Mouse (Mus musculus): ENCODE measurements at regions not wholly inside any gene's neighbourhood (a gene's known extent, or its start where the extent isn't known, plus 50 kb on each side); places are given as distances from the start of the nearest gene placed in this dataset.
"Not testable (repeated sequence)": the region's sequence is repeated elsewhere in the genome, so short reads cannot be mapped to it uniquely, and the experiment has no call there.

GRCm38 (mm10) chr14:53590601-53591000 lies 663.3 kb downstream of the Dad1 start:
- not testable (repeated sequence) for DNase-seq (ENCODE audit: low spot score)

GRCm38 (mm10) chr14:53582528-53582927 lies 671.4 kb downstream of the Dad1 start:
- DNase-seq (ENCODE audit: low spot score): not testable (repeated sequence)

GRCm38 (mm10) chr14:53581734-53582133 lies 672.2 kb downstream of the Dad1 start:
- not testable (repeated sequence) for DNase-seq (ENCODE audit: low spot score)

- DNase-seq (ENCODE audit: low spot score): not testable (repeated sequence)
Observed at GRCm38 (mm10) chr14:53576927-53577326, 677.0 kb downstream of the Dad1 start.

- not testable (repeated sequence) for DNase-seq (ENCODE audit: low spot score)
Observed at GRCm38 (mm10) chr14:53572701-53573100, 681.2 kb downstream of the Dad1 start.

GRCm38 (mm10) chr14:53562606-53563005 lies 691.3 kb downstream of the Dad1 start:
- no peak for DNase-seq (ENCODE audit: low spot score)

DNA sequence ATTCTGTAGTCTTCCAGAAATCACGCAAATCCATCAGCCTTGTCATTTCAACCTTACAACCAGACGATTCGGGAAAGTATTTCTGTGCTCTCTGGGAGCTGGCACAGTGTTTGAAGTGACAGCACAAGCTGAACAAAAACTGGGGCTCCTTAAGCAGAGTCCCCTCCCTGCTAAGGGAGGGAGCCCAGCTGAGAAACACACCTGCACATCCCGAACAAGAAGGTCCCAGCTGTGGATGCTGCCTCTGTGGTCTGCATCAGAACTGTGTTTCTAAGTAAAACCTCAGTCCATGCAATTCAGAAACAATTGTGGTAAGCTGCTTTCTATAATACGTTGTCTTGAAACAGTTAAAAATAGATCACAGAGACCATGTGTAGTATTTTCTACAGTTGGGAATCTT lies 693.8 kb downstream of the Dad1 start:
- not testable (repeated sequence) for DNase-seq (ENCODE audit: low spot score)

GRCm38 (mm10) chr14:53559386-53559920 lies 694.5 kb downstream of the Dad1 start:
- not testable (repeated sequence) for DNase-seq (ENCODE audit: low spot score)

GRCm38 (mm10) chr14:53553771-53554170 lies 700.1 kb downstream of the Dad1 start:
- DNase-seq (ENCODE audit: low spot score): no peak

DNA sequence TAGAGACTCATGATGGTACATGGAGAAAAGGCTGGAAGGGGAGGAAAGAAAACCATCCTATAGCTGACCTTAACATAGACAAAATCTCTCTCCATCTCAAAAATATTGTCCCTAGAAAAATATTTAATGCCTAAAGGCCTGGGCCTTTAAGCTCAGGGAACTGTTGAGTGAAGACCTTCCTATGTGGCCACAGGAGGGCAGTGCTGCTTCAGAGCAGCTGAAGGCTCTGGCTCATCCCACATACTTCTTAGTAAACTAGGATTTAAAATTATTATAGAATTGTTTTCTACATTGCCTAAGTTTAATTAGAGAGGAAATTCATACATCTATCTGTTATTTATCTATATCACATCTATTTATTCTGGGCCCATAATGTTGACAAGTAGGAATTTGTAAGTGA lies 706.5 kb downstream of the Dad1 start:
- DNase-seq (ENCODE audit: low spot score): not testable (repeated sequence)

DNA sequence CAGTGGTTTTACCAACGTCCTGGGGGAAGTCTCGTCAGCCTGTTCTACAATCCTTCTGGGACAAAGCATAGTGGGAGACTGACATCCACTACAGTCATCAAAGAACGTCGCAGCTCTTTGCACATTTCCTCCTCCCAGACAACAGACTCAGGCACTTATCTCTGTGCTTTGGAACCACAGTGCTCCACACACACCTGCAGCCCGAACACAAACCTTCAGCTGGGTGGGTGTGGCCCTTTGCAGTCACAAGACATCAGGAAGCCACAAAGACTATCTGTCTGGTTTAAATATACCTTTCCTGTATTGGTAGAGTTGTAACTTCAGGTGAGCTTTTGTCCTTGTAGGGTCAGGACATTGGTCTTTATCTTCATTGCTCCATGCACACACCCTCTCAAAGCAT lies 708.6 kb downstream of the Dad1 start:
- no peak for DNase-seq (ENCODE audit: low spot score)

DNA sequence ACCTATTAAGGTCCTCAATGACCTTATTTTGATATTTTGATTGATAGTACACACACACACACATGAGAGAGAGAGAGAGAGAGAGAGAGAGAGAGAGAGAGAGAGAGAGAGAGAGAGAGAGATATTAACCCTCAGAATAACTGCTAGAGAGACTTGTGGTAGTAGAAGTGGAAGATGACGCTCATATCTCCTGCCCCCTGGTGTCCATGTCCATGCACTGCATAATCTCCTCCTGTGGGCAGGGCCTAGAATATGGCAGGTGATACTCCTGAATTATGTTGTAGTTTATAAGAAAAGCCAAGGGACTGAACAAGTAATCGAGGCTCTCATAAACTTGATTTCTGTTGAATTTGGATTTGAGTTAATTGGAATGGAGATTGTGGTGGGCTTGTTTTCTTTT lies 712.3 kb downstream of the Dad1 start:
- DNase-seq (ENCODE audit: low spot score): not testable (repeated sequence)

DNA sequence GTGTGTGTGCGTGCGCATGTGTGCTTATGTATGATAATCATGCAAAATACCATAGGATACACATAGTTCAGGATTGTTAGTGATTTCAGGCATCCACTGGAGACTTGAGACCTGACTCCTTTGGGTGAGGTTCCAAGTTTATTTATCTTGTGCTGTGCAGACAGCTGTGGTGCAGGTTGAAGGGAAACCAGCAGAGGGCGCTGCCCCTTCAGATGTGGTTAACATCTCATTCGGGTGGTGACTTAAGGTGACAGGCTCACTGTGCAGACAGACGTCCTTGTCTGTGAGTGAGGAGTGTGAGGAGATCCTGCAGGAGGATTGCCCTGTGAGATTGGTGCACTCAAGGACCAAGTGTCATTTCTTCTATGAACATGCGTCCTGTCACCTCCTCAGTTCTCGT lies 716.0 kb downstream of the Dad1 start:
- not testable (repeated sequence) for DNase-seq (ENCODE audit: low spot score)

DNA sequence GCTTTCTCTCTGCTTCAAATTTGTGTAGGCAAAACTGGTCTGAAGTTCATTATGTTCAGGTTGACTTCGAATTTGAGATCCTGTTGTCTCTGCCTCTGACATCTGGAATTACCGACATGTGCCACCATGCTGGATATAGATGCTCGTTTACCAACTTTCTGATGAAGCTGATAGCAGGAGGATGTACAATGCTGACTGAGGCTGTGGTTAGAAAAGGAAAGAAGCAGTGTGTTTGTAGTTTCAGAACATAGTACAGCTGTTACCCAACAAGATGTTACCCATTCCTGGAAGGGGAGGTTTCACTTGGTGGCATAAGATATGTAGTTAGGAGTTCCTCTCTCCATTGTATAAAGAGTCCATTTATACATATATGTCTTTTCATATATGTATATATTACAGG lies 730.5 kb downstream of the Dad1 start:
- not testable (repeated sequence) for DNase-seq (ENCODE audit: low spot score)

GRCm38 (mm10) chr14:53518954-53519353 lies 735.0 kb downstream of the Dad1 start:
- DNase-seq (ENCODE audit: low spot score): not testable (repeated sequence)

DNA sequence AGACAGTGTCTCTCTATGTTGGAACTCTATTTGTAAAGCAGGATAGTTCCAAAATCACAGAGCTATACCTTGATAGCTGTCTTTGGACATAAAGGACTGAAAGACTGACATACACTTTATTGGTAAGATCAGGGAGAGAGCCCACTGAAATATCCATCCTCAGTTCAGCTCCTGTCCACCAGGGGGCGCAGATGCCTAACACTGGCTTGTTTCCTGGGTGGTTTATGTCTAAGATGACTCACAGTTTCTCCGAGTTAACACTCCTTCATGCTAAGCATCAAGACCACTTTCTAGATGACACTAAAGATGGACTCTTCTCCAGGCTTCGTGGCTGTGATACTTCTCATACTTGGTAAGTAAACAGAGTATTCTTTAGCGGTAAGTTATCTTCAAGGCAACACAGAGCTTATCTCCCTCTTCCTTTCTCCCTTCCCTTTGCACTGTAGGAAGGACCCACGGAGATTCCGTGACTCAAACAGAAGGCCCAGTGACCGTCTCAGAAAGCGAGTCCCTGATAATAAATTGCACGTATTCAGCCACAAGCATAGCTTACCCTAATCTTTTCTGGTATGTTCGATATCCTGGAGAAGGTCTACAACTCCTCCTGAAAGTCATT lies 737.2 kb downstream of the Dad1 start:
- not testable (repeated sequence) for DNase-seq (ENCODE audit: low spot score)

DNA sequence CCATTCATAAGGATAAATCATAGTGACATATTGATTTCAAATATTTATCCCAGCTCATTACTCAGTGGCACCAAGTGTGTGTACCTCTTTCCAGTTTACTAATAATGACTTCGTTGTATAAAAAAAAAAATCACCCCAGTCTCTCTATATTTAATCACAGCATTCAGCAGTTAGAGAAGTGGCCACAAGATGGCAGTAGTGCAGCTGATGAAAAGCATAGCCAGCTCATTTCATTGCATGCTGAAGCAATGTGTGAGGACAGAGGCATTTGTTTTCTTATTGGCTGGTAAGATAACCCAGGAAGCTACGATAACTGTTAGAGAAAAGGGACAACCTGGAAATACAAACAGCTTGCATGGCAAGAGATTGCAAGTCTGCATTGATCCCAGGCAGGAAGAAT lies 748.5 kb downstream of the Dad1 start:
- DNase-seq (ENCODE audit: low spot score): not testable (repeated sequence)

DNA sequence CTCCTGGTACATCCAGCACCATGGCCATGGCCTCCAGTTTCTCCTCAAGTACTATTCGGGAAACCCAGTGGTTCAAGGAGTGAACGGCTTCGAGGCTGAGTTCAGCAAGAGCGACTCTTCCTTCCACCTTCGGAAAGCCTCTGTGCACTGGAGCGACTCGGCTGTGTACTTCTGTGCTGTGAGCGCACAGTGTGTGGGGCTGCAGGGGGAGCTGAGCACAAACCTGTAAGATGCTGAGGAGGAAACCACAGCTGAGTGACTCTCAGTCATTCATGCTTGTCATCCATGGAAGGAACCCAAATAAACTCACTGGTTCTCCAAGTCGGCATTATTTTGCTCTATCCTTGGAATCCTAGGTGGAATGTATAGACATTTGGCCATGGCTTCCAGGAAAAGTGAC lies 765.5 kb downstream of the Dad1 start:
- DNase-seq (ENCODE audit: low spot score): not testable (repeated sequence)

- DNase-seq (ENCODE audit: low spot score): not testable (repeated sequence)
Observed at GRCm38 (mm10) chr14:53487611-53488010, 766.3 kb downstream of the Dad1 start.

DNA sequence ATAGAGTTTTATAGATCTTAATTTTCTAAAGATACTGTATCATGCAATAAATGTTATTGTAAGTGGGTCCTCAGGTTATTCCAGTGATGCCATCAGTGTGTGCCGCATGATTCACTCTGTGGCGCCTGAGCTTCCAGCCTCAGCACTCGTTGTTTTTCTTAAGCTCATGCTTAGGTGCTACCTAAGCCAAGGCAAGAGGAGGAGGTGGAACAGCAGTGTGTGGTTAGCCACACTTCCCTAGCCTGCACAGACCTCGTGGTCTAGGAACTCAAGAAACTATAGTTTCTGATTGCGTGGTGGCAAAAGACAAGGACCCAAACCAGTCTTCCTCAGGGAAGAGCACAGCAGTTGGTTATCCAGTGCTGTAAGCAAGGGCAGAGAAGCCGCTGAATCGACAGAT lies 779.7 kb downstream of the Dad1 start:
- DNase-seq (ENCODE audit: low spot score): not testable (repeated sequence)

GRCm38 (mm10) chr14:53460790-53461189 lies 793.1 kb downstream of the Dad1 start:
- not testable (repeated sequence) for DNase-seq (ENCODE audit: low spot score)

DNA sequence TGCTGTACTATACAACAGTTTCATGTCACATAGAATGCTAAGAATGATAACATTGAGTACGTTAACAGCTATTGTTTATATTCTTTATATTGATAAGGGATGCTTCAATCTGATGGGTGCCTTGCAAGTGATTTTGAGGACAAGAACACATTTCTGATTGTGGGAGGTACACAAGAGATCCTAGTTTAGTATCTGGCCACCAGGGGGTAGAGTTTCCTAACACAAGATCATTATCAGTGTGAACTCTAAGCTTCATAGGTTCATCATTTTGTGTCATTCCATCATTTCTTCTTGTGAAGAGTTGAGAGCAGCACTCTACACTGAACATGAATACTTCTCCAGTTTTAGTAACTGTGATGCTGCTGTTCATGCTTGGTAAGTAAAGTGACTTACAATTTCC lies 799.9 kb downstream of the Dad1 start:
- DNase-seq (ENCODE audit: low spot score): no peak

GRCm38 (mm10) chr14:53439643-53440042 lies 814.3 kb downstream of the Dad1 start:
- DNase-seq (ENCODE audit: low spot score): not testable (repeated sequence)

DNA sequence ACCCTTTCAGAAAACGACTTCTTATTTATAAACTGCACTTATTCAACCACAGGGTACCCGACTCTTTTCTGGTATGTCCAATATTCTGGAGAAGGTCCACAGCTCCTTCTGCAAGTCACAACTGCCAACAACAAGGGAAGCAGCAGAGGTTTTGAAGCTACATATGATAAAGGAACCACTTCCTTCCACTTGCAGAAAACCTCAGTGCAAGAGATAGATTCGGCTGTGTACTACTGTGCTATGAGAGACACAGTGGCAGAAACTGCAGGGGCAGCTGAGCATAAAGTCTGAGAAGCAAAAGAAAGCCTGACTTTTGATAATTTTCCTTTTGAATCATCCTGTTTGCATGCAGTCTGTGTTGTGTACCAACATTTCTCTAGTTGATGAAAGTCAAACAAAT lies 823.8 kb downstream of the Dad1 start:
- not testable (repeated sequence) for DNase-seq (ENCODE audit: low spot score)
